Mouse (Mus musculus) natural killer cell, adult 2 months (primary cell): Measurements from ENCODE around the gene Tomt.

ENCODE experiments used
- DNase-seq, 2 experiments: peaks; one replicate each; pipeline ENCODE4 v3.0.0; 2022; ENCODE audit warnings: low spot score in 2 of 2

The Tomt gene

DNA sequence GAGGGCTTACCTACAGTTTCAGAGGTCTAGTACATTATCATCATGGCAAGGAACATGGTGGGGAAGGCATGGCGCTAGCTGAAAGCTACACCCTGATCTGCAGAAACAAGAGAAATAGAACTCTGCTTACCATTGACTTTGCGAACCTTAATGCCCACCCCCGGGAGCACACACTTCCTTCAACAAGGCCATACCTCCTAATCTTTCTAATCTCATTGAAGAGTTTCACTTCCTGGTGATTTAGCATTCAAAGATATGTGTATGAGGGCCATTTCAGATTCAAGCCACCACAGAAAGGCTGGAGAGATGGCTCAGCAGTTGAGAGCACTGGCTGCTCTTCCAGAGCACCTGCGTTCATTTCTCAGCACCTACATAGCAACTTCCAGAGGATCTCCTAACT, 49.1 kb downstream of the Tomt start, which contains the start of gene Folr2:
Folr2 (minus strand) TSS at position 101 of the 400 bp plus-strand sequence.
- DNase-seq, result no peak

GRCm38 (mm10) chr7:101853816-101854215, 52.3 kb downstream of the Tomt start:
- DNase-seq, result no peak

- no peak for DNase-seq
Measured at GRCm38 (mm10) chr7:101852846-101853245, 53.3 kb downstream of the Tomt start.

DNA sequence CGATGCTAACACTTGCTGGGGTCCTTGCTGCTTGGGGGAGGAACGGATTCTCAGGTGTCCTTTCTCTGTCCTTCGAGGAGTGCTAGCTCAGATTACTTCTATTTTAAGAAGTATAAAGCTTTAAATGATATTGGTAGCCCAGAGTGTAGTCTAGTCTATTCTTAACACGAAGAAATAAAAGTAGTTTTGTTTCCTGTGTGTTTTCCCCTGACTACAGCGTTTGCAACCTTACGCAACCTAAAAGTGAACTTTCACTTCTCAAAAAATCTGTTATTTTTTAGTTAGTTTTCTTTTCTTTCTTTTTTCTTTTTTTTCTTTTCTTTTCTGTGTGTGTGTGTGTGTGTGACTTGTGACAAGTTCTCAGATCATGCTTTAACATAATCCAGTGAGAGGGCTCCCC, 54.5 kb downstream of the Tomt start:
- DNase-seq, result no peak
